Mouse (Mus musculus) kidney, postnatal 0 days (tissue): ENCODE data around the gene Atg4a. TPM values are rescaled to one million over a fixed set of nuclear protein-coding genes. Genes with fewer than 3 reads are reported as not detected.
A peak's percentile ranks its signal among the peaks of the same experiment; 100 is the strongest.

Source experiments
- ATAC-seq: fragments of 200-750 bp; cut with Nextera tagmentation; replicated peaks from 2 replicates; pipeline ENCODE4 v1.8.0; 2017; ENCODE audit warnings: low read depth, moderate number of reproducible peaks, moderate TSS enrichment, moderate library complexity; ENCODE audit not compliant: low FRiP score
- DNase-seq: peaks from one replicate; pipeline ENCODE4 v3.0.0-alpha.2; 2016; ENCODE audit warnings: low spot score
- H3K27ac ChIP-seq: fragments of 300-500 bp; sonication (generic); 2 replicates; pipeline ENCODE4 v1.5.1; 2014; ENCODE audit warnings: mild to moderate bottlenecking
- H3K27me3 ChIP-seq: fragments of 300-500 bp; sonication (generic); 2 replicates; pipeline ENCODE4 v1.6.1; 2014; ENCODE audit warnings: low read length, mixed read lengths; ENCODE audit not compliant: insufficient read depth
- H3K36me3 ChIP-seq: fragments of 300-500 bp; sonication (generic); 2 replicates; pipeline ENCODE4 v1.6.1; 2014; ENCODE audit warnings: low read length, mixed read lengths; ENCODE audit not compliant: insufficient read depth
- H3K4me1 ChIP-seq: fragments of 300-500 bp; sonication (generic); replicated peaks from 2 replicates; pipeline ENCODE4 v1.6.1; 2014; ENCODE audit warnings: antibody characterized with exemption, low read length, mixed read lengths; ENCODE audit not compliant: insufficient read depth
- H3K4me2 ChIP-seq: fragments of 300-500 bp; sonication (generic); 2 replicates; pipeline ENCODE4 v1.6.1; 2014; ENCODE audit warnings: mild to moderate bottlenecking, low read length, moderate library complexity, mixed read lengths
- H3K4me3 ChIP-seq: fragments of 300-500 bp; sonication (generic); replicated peaks from 2 replicates; pipeline ENCODE4 v1.5.1; 2014; ENCODE audit warnings: low read depth, low read length
- H3K9ac ChIP-seq: fragments of 300-500 bp; sonication (generic); 2 replicates; pipeline ENCODE4 v1.6.1; 2014; ENCODE audit warnings: low read depth, low read length
- H3K9me3 ChIP-seq: fragments of 300-500 bp; sonication (generic); replicated peaks from 2 replicates; pipeline ENCODE4 v1.6.1; 2016; ENCODE audit warnings: low read length, inconsistent platforms, mixed read lengths
- CTCF ChIP-seq: IDR thresholded peaks from 2 replicates; pipeline ENCODE4 v1.5.1; 2016; ENCODE audit warnings: antibody characterized with exemption, low read depth, mild to moderate bottlenecking, moderate library complexity
- WGBS: fragments of 180-500 bp; shearing (Covaris S2); extraction: QIAGEN DNeasy Blood & Tissue Kit; methylation state at CpG from one replicate; pipeline ENCODE4 v1.1.7; 2014; 5-methylcytosine and 5-hydroxymethylcytosine counted together
- polyA plus RNA-seq: library from polyadenylated mRNA; unstranded; fragments of >200 nt; fragmentation: Nextera tagmentation; extraction: Ambion mirVana; gene quantifications from 2 replicates; pipeline ENCODE4 v1.2.1, GENCODE M21; 2015

Atg4a gene
- polyA plus RNA-seq, 1 experiment from 2014 or later, result 26.6 TPM

DNA sequence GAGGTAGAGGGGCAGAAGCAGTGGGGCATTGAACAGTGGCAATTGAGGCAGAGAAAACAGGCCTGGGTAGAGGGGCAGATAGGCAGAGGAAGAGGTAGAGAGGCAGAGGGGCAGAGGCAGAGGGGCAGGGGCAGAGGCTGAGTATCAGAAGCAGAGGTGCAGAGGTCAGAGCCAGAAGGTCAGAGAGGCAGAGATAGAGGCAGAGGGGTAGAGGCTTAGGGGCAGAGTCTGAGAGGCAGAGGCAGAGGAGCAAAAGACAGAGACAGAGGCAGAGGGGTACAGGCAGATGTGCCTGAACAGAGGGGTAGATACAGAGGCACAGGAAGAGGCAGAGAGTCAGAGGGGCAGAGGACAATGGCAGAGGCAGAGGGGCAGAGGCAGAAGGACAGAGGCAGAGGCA, 193.6 kb downstream of the Atg4a start:
- DNase-seq, result no peak
- H3K27ac ChIP-seq, result no peak overlapping the region
- no peak overlapping the region for H3K4me3 ChIP-seq
- no peaks in the 10 kb centered on the region for H3K36me3 ChIP-seq
- no peak for TF ChIP-seq CTCF
- no peaks in the 10 kb centered on the region for H3K4me1 ChIP-seq
- no peak overlapping the region for H3K9ac ChIP-seq
- no peaks in the 10 kb centered on the region for H3K9me3 ChIP-seq
- no peaks in the 10 kb centered on the region for H3K27me3 ChIP-seq
- no peak overlapping the region for H3K4me2 ChIP-seq
- ATAC-seq, result 0 out of 2 replicates have a peak, but pooled peaks have one; percentile 40

DNA sequence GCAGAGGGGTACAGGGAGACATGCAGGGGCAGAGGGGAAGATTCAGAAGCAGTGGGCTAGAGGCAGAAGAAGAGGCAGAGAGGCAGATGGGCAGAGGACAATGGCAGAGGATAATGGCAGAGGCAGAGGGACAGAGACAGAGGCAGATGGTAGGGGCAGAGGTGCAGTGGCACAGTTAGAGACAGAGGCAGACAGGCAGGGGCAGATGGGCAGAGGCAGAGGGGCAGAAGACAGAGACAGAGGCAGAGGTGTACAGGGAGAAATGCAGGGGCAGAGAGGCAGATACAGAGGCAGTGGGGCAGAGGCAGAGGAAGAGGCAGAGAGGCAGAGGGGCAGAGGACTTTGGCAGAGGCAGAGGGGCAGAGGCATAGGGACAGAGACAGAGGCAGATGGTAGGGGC, 194.5 kb downstream of the Atg4a start:
- H3K4me2 ChIP-seq, result no peak overlapping the region
- no peaks in the 10 kb centered on the region for H3K36me3 ChIP-seq
- H3K9me3 ChIP-seq, result no peaks in the 10 kb centered on the region
- H3K27ac ChIP-seq, result no peak overlapping the region
- no peak overlapping the region for H3K9ac ChIP-seq
- H3K4me3 ChIP-seq, result no peak overlapping the region
- DNase-seq (no peak), ATAC-seq (no peak)
- H3K4me1 ChIP-seq, result no peaks in the 10 kb centered on the region
- no peaks in the 10 kb centered on the region for H3K27me3 ChIP-seq
- no peak for TF ChIP-seq CTCF

DNA sequence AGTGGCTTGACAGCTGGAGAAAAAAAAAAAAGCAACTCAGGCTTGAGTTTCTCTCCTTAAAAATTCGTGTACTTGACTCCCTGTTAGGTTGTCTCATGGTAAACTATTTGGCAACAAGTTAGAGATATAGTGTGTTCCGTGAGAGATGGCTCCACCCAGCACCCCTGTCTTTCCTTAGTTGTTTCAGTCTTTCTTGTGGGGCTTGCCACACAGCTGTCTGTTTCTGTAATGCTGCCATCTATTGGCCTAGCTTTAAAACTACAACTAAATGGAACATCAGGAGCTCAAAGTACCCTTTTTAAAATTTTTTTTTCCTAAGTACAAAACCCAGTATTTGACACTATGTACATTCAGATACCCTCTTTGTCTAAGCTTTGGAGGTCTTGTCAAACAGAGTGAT, 200.0 kb downstream of the Atg4a start:
- Histone ChIP-seq H3K27ac (no peak overlapping the region), H3K4me2 (no peak overlapping the region), H3K9ac (no peak overlapping the region), H3K36me3 (no peaks in the 10 kb centered on the region), H3K27me3 (no peaks in the 10 kb centered on the region), H3K4me3 (no peak overlapping the region), H3K9me3 (no peaks in the 10 kb centered on the region), H3K4me1 (no peaks in the 10 kb centered on the region)
- peak; percentile 70 for DNase-seq
- peak; percentile 70 for TF ChIP-seq CTCF
- 10% methylated on average over 2 of the region's 2 CpGs for WGBS
- no peak for ATAC-seq

DNA sequence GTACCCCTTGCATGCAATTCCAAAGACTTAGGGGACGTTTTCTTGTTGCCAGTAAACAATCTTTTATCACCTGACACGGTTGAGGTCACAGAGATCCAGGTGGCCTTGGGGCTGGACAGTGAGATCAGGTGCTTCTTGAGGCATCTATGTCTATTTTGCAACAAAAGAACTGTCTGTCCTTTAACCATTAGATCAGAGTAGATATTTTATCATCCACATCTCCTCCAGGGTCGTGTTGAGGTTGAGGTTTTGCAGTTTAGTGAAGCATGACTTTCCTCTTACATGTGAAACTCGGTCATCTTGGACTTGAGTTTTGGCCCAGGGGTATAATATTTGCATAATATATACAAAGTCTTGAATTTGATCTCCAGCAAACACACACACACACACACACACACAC, 200.9 kb downstream of the Atg4a start:
- ATAC-seq (no peak), DNase-seq (no peak)
- no peak overlapping the region for H3K4me3 ChIP-seq
- no peaks in the 10 kb centered on the region for H3K4me1 ChIP-seq
- TF ChIP-seq CTCF, result no peak
- H3K9me3 ChIP-seq, result no peaks in the 10 kb centered on the region
- H3K9ac ChIP-seq, result no peak overlapping the region
- H3K4me2 ChIP-seq, result no peak overlapping the region
- no peak overlapping the region for H3K27ac ChIP-seq
- no peaks in the 10 kb centered on the region for H3K27me3 ChIP-seq
- H3K36me3 ChIP-seq, result no peaks in the 10 kb centered on the region
- WGBS, result 55% methylated on average over 4 of the region's 4 CpGs

DNA sequence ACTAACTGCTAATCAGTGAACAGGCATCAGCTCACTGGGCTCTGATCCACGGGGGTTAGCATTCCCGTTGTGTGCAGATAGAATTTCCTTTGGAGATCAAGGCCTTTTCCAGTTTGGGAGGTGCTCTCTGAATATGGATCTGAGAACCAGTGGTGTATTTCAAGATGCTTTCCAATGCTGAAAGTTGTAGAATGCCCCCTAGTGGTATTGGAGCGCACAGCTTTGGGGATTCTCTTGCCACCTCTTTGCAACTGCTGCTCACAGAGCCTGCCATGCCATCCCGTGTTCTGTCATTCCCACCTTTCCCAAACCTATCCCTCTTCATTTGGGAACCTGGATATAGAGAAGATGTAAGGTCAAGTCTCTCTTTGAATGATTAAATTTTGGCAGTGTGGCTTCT, 201.5 kb downstream of the Atg4a start:
- ATAC-seq, result no peak
- H3K9ac ChIP-seq, result no peak overlapping the region
- TF ChIP-seq CTCF, result peak; percentile 63
- 44% methylated on average over 4 of the region's 4 CpGs for WGBS
- no peaks in the 10 kb centered on the region for H3K36me3 ChIP-seq
- DNase-seq, result peak; percentile 7
- H3K27me3 ChIP-seq, result no peaks in the 10 kb centered on the region
- no peak overlapping the region for H3K4me2 ChIP-seq
- no peak overlapping the region for H3K27ac ChIP-seq
- H3K4me3 ChIP-seq, result no peak overlapping the region
- H3K9me3 ChIP-seq, result no peaks in the 10 kb centered on the region
- no peaks in the 10 kb centered on the region for H3K4me1 ChIP-seq

DNA sequence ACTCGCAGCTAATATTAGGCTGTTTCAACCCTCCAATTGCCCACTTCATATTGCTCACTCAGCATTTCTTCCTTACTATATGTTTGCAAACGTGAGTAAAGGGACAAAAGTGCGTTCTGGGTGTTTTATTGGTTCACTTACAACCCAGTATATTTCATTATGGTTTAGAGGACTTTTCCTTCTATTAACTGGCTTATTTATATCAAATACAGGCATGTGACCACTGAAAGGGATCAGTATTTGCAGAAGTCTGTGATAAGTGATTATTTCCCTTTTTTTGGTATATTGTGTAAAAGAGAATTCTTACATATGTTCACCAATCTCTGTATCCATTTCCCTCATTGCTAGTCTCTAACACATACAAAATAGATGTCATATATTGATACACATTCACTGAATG, 203.7 kb downstream of the Atg4a start:
- no peak for TF ChIP-seq CTCF
- WGBS, result 72% methylated on average over 3 of the region's 3 CpGs
- H3K27me3 ChIP-seq, result no peaks in the 10 kb centered on the region
- H3K4me2 ChIP-seq, result no peak overlapping the region
- DNase-seq, result no peak
- no peaks in the 10 kb centered on the region for H3K4me1 ChIP-seq
- no peak overlapping the region for H3K9ac ChIP-seq
- H3K9me3 ChIP-seq, result no peaks in the 10 kb centered on the region
- H3K36me3 ChIP-seq, result no peaks in the 10 kb centered on the region
- no peak for ATAC-seq
- no peak overlapping the region for H3K4me3 ChIP-seq
- no peak overlapping the region for H3K27ac ChIP-seq

DNA sequence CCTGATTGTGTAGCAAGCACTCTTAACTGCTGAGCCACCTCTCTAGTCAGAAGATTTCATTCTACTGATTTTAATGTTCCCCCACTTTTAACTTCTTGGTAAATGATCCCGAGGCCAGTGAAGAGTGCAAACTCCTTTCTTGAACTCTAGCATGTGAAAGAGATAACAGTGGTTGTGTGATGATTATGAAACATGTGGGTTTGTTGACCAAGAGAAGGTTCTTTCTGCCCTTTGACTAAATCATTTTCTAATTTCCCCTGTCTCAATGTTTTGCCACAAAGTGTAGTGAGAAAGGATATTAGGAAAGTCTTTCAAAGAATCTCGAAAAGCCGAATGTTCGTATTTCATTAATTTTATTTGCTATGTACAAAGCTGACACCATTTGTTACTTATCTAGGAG, 208.4 kb downstream of the Atg4a start:
- no peak for DNase-seq
- no peak overlapping the region for H3K27ac ChIP-seq
- no peak for ATAC-seq
- no peaks in the 10 kb centered on the region for H3K36me3 ChIP-seq
- H3K27me3 ChIP-seq, result no peaks in the 10 kb centered on the region
- H3K4me3 ChIP-seq, result no peak overlapping the region
- no peak overlapping the region for H3K4me2 ChIP-seq
- H3K4me1 ChIP-seq, result no peaks in the 10 kb centered on the region
- no peak overlapping the region for H3K9ac ChIP-seq
- WGBS, result 87% methylated on average over 4 of the region's 4 CpGs
- no peak for TF ChIP-seq CTCF
- no peaks in the 10 kb centered on the region for H3K9me3 ChIP-seq
